Mouse (Mus musculus) liver (tissue): ENCODE data around the gene Zswim3.
"Not testable (repeated sequence)": the region's sequence is repeated elsewhere in the genome, so short reads cannot be mapped to it uniquely, and the experiment has no call there.

Experiments
- DNase-seq: peaks from one replicate; pipeline ENCODE4 v3.0.0-alpha.2; 2020; ENCODE audit warnings: mixed read lengths

Zswim3 gene

DNA sequence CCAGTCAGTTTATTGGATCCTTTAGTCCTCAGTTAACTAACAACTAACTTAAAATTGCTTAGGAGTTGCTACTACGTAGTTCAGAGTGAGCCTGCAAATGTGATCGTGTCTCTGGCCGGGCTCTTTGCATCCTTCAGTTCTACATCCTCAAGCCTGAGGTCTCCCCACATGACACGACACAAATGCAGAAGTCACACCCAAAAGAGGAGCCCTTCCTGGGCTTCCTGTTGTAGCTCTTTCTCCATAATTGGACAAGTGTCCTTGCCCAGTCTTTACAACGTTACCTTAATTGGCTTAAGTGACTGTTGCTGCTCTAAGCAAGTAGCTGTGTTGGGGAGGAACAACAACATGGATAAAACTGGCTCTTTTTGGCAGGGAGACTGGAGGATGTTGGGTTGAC, 10.4 kb downstream of the Zswim3 start:
- no peak for DNase-seq

DNA sequence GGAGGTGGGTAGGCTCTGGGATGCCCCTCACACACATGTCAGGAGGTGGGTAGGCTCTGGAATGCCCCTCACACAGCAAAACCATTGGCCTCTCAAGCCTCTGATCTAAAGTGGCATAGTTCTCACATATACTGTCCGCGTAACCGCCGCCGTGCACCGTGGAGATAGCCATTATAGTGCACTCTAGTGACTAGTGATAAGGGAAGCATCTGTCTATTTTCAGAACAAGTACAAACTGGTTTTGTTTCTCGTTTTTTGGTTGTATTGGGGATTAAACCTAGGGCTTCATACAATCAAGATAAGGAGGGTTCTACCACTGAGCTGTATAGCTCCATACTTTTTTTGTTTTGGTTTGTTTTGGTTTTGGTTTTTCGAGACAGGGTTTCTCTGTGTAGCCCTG, 10.9 kb downstream of the Zswim3 start:
- peak; percentile 61 for DNase-seq

DNA sequence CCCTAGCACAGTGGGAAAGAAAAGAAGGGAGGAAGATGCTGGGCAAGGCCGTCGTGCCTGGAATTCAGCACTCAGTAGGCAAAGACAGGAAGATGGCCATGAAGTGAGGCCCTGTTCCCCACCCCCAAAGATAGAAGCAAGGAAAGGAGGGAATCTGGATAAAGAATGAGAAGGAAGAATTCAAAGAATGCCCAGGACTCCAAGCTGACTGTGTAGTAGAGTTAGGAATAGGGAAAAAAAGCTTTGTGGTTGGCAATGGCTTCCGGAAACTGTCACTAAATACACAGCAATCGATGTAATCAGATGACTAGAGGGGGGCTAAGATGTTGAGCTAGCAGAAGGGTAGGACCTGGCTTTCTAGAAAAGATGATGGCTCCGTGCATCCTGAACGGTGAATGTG, 12.3 kb downstream of the Zswim3 start:
- DNase-seq, result no peak

- no peak for DNase-seq
Measured at GRCm38 (mm10) chr2:164817703-164818102, 12.8 kb downstream of the Zswim3 start.

DNA sequence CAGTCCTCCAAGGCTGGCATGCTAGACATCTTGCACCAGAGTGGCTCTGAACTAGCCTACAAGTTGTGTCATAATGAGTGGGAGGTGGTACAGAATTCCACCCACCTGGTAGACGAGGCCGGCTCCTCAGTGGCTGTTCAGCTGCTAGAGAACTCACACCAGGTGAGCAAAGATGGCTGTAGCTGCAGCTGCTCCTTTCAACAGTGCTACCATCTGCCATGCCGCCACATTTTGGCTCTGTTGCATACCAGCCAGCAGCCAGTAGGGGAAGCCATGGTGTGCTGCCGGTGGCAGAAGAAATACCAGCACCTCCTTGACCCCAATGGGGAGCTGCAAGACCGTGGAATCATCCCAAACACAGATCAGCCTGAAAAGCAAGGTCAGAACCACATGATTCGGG, 16.2 kb downstream of the Zswim3 start:
- DNase-seq, result no peak

- DNase-seq, result peak; percentile 99
Measured at GRCm38 (mm10) chr2:164822636-164823165, 17.8 kb downstream of the Zswim3 start, which contains the start of gene Zswim1. Gene Zswim1 (plus strand): TSS chr2:164822686.

DNA sequence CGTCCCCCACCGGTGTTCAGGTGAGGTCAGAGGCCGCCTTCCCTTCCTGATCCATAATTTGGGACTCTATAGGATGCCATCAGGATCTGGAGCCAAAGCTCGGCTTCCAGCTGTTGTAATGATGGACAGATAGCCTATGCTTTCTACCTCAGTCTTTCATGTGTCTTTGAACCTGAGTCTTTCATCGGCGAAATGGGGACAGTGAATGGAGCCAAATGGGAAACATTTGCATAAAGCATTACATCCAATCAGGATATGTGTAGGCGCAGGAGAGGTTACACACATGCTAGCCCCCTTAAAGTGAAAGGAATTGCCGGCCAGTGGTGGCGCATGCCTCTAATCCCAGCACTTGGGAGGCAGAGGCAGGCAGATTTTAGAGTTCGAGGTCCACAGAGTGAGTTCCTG, 18.3 kb downstream of the Zswim3 start:
- peak; percentile 56 for DNase-seq

DNA sequence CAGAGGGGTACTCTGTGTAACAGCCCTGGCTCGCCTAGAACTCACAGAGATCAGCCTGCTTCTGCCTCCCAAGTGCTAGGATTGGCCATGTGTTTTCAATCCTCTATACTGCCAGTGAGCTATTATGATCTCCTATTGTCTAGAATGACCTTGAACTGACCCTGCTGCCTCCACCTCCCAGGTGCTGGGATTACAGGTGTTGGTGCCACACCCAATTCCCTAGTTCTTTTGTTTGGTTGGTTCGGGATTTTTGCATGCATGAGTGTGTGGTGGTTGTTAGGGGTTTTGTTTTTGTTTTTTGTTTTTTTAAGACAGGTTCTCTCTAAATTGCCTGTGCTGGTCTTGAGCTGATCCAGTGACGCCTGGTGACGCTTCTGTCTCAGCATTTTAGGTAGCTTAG, 19.1 kb downstream of the Zswim3 start:
- no peak for DNase-seq

GRCm38 (mm10) chr2:164825521-164825920, 20.6 kb downstream of the Zswim3 start:
- no peak for DNase-seq

- DNase-seq, result peak; percentile 24
Measured at GRCm38 (mm10) chr2:164827146-164827850, 22.4 kb downstream of the Zswim3 start.

DNA sequence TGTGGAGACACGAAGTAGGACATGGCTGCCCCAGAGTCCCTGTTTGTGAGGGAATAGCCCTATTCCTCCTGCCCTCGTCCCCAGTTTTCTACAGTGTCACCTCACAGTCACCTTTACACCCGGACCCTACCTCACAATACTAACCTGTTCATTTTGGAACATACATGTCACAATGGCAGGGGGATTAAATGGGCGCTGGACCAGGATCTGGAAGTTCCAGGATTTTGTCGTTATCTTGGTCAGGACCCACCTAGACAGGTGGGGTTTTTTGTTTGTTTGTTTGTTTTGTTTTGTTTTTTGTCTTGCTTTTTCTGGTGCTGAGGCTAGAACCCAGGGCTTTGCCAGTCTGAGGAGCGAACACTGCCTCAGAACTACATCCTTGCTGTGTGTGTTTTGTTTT, 23.5 kb downstream of the Zswim3 start, which contains the start of gene Spata25:
Spata25 (minus strand) TSS at position 101 of the 400 bp plus-strand sequence.
- no peak for DNase-seq

DNA sequence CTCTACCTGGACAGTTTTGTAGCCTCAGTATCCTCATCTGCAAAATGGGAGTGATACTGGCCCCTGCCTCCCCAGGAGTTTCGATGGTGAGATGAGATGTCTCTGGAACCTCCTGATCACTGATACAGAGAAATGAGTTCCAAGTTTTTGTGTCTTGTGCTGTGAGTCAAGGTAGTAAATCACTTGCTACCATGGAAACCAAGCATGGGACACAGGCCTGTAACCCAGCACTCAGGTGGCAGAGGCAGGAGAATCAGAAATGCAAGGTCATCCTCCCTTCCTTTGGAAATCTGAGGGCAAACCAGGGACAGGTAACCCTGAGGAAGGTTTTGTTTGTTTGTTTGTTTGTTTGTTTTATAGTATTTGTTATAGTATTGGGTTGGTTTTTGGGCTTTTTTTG, 24.2 kb downstream of the Zswim3 start:
- no peak for DNase-seq

DNA sequence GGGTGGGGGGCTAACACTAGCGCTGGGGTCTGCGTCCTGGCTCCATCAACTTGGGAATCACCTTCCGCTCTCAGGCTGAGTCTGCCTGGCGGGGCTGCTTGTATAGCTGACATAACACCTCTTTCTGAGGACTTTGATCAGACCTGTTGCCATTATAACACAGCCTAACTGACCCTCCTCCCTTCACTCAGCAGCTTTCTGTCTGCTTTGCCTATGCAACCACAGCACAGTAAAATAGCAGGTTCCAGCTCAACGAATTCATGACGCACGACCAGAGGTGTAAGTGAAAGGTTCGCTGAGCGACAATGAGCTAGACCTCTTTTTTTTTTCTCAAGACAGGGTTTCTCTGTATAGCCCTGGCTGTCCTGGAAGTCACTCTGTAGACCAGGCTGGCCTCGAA, 26.1 kb downstream of the Zswim3 start:
- DNase-seq, result no peak

- DNase-seq, result no peak
Measured at GRCm38 (mm10) chr2:164832032-164832747, 27.3 kb downstream of the Zswim3 start.

- peak; percentile 81 for DNase-seq
Measured at GRCm38 (mm10) chr2:164832748-164833301, 27.9 kb downstream of the Zswim3 start, which contains the start of gene Ctsa. Gene Ctsa (plus strand): TSS chr2:164832873.

GRCm38 (mm10) chr2:164833314-164833959, 28.5 kb downstream of the Zswim3 start, which contains the start of gene Neurl2:
Gene Neurl2 (minus strand): TSS chr2:164833456.
- DNase-seq, result peak; percentile 87

- no peak for DNase-seq
Measured at GRCm38 (mm10) chr2:164834531-164834930, 29.6 kb downstream of the Zswim3 start.

DNA sequence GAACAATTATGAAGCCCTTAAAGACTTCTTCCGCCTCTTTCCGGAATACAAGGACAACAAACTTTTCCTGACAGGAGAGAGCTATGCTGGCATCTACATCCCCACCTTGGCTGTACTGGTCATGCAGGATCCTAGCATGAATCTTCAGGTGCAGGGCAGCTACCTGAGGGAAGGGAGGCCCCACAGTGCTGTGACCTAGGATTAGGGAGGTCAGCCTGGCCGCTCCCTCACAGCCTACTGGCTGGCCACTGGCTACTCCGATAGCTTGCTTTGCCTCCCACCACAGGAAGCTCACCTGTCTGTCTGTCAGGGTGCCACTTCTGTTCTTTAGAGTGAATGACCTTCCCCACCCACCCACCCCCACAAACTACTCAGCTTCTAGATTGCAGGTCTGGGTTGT, 30.3 kb downstream of the Zswim3 start:
- no peak for DNase-seq

DNA sequence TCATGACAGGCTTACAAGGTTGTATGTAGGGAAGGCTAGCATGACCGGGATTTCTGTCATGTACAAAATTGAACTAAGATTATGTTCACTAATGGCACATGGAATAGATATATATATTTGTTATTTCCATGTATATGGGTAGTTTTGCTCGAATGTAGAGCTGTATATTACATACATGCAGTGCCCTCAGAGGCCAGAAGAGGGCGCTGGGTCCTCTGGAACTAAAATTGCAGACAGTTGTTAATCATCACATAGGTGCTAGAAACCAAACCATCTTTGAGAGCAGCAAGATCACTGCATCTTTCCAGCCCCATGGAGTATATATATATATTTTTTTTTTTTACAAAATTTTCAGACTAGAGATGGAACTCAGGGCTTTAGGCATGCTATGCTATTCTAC, 40.9 kb downstream of the Zswim3 start:
- peak; percentile 41 for DNase-seq

DNA sequence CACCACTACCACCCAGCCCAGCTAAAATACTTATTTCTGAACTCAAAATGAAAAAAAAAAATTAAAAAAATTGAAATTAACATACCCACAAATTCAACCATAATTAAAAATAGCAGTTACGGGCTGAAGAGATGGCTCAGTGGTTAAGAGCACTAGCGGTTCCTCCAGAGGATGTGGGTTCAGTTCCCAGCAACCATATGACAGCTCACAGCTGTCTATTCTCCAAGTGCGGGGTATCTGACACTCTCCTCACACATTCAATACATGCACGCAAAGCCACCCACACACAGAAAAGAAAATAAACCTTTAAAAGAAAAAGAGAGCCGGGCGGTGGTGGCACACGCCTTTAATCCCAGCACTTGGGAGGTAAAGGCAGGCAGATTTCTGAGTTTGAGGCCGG, 45.2 kb downstream of the Zswim3 start:
- DNase-seq, result no peak

DNA sequence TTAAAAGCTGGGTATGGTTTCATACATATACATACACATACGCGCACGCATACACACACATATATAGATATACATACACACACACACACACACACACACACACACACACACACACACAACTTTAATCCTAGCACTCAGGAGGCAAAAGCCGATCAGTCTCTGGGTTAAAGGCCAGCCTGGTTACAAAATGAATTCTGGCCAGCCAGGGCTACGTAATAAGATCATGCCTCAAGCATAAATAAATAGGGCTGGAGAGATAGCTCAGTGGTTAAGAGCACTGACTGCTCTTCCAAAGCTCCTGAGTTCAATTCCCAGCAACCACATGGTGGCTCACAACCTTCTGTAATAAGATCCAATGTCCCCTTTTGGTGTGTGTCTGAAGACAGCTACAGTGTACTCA, 50.7 kb downstream of the Zswim3 start:
- DNase-seq, result not testable (repeated sequence)

- DNase-seq, result no peak
Measured at GRCm38 (mm10) chr2:164856309-164857100, 51.6 kb downstream of the Zswim3 start.
